Mouse (Mus musculus) cerebellum, adult 2 months (tissue): ENCODE data around the gene Qdpr.

Experiments
- CTCF ChIP-seq: fragments of 200-500 bp; IDR thresholded peaks from 2 replicates; pipeline ENCODE4 v1.5.1; 2011; ENCODE audit warnings: low read depth, mild to moderate bottlenecking, control low read depth, low read length, moderate library complexity, borderline replicate concordance; ENCODE audit not compliant: insufficient read depth
- POLR2A ChIP-seq: fragments of 200-500 bp; IDR thresholded peaks from 2 replicates; pipeline ENCODE4 v1.6.1; 2011; ENCODE audit warnings: low read length, control low read depth, borderline replicate concordance; ENCODE audit not compliant: insufficient read depth

GRCm38 (mm10) chr5:45494093-45494755, 44.2 kb upstream of the Qdpr start:
- TF ChIP-seq CTCF (no peak), POLR2A (no peak)
